Mouse (Mus musculus) spleen, adult 2 months (tissue): ENCODE measurements around the gene Foxl2. TPM values are rescaled to one million over a fixed set of nuclear protein-coding genes. Genes with fewer than 3 reads are reported as not detected.

Experiments used
- DNase-seq, 2 experiments: peaks; one replicate each; pipeline versions ENCODE4 v3.0.0 to v3.0.0-alpha.2; 2012 to 2021; ENCODE audit warnings: low spot score in 2 of 2, low read depth in 1 of 2
- H3K27ac ChIP-seq: fragments of 200-500 bp; 2 replicates; pipeline ENCODE4 v1.5.1; 2012; ENCODE audit warnings: low read length, inconsistent platforms; ENCODE audit not compliant: insufficient read depth
- H3K27me3 ChIP-seq: fragments of 200-500 bp; 2 replicates; pipeline ENCODE4 v1.6.1; 2012; ENCODE audit warnings: mild to moderate bottlenecking, moderate library complexity, low read length, inconsistent platforms; ENCODE audit not compliant: control insufficient read depth, insufficient read depth
- H3K36me3 ChIP-seq: fragments of 200-500 bp; 2 replicates; pipeline ENCODE4 v1.6.1; 2012; ENCODE audit warnings: mild to moderate bottlenecking, low read length, inconsistent platforms; ENCODE audit not compliant: control insufficient read depth, insufficient read depth
- H3K4me1 ChIP-seq: fragments of 200-500 bp; 2 replicates; pipeline ENCODE4 v1.6.1; 2011; ENCODE audit warnings: inconsistent platforms; ENCODE audit not compliant: control insufficient read depth, insufficient read depth, insufficient read length
- H3K4me3 ChIP-seq: fragments of 200-500 bp; 2 replicates; pipeline ENCODE4 v1.5.1; 2011; ENCODE audit warnings: mild to moderate bottlenecking, inconsistent platforms; ENCODE audit not compliant: insufficient read depth, insufficient read length; ENCODE audit errors: extremely low read depth
- CTCF ChIP-seq: fragments of 200-500 bp; IDR thresholded peaks from 2 replicates; pipeline ENCODE4 v1.5.1; 2011; ENCODE audit warnings: mild to moderate bottlenecking, inconsistent platforms; ENCODE audit not compliant: insufficient read depth, insufficient read length, insufficient replicate concordance; ENCODE audit errors: extremely low read depth
- POLR2A ChIP-seq: fragments of 200-500 bp; IDR thresholded peaks from 2 replicates; pipeline ENCODE4 v1.6.1; 2011; ENCODE audit warnings: low read depth, low read length, inconsistent platforms
- WGBS: fragments of 180-500 bp; shearing (Covaris S2); methylation state at CpG from one replicate; pipeline ENCODE4 v1.1.7; 2018; 5-methylcytosine and 5-hydroxymethylcytosine counted together
- polyA plus RNA-seq: library from polyadenylated mRNA; depleted of rRNA; stranded (reverse); fragments of >200 nt; gene quantifications from 2 replicates; pipeline ENCODE4 v1.2.3, GENCODE M21; 2012

Gene Foxl2
- polyA plus RNA-seq, 1 experiment = not detected

DNA sequence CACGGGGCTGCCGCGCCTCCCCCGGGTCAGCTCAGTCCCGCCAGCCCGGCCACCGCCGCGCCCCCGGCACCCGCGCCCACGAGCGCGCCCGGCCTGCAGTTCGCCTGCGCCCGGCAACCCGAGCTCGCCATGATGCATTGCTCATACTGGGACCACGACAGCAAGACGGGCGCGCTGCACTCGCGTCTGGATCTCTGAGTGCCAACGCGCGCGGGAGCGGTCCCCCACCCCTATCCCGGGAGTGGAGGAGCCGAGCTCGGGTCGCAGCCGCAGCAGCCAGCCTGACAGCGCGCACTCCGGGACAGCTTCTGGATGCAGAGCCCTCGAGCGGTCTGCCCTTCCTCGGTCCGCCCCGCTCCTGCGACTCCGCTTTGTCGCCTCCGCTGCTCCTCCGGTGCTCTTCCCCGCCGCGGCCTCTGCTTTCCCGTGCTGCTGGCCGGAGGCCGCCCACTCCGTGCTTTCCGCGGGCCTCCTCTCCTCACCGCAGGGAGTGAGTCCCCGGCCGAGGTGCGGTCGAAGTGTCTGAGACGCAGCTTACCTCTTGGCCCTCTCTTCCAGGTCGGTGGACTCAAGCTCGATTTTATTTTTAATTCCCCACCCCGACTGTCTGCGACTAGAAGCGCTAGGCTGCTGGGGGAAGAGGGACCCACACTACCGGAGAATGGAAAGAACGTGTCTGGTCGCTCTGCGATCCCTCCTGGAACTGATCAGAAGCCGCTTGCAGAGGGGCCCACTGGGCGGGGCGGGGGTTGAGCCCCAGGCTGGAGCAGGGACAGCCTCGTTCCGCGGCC, 1.7 kb downstream of the Foxl2 start:
- DNase-seq = no peak
- TF ChIP-seq POLR2A = no peak
- no peak for TF ChIP-seq CTCF
- Histone ChIP-seq H3K4me3 (no peak overlapping the region), H3K36me3 (no peaks in the 10 kb centered on the region), H3K4me1 (peaks cover 7% of the 10 kb centered on the region; the same call in 1 of the 2 replicates), H3K27me3 (peaks cover 47% of the 10 kb centered on the region), H3K27ac (no peak overlapping the region)
- WGBS = 2% methylated on average over 73 of the region's 80 CpGs

- Histone ChIP-seq H3K4me3 (no peak overlapping the region), H3K36me3 (no peaks in the 10 kb centered on the region), H3K27me3 (peaks cover 46% of the 10 kb centered on the region), H3K4me1 (peaks cover 7% of the 10 kb centered on the region; the same call in 1 of the 2 replicates), H3K27ac (no peak overlapping the region)
- DNase-seq = no peak
- TF ChIP-seq POLR2A = no peak
- TF ChIP-seq CTCF = no peak
- WGBS = 7% methylated on average over 23 of the region's 23 CpGs
These were observed 2.8 kb downstream of the Foxl2 start for GRCm38 (mm10) chr9:98957751-98958351.

DNA sequence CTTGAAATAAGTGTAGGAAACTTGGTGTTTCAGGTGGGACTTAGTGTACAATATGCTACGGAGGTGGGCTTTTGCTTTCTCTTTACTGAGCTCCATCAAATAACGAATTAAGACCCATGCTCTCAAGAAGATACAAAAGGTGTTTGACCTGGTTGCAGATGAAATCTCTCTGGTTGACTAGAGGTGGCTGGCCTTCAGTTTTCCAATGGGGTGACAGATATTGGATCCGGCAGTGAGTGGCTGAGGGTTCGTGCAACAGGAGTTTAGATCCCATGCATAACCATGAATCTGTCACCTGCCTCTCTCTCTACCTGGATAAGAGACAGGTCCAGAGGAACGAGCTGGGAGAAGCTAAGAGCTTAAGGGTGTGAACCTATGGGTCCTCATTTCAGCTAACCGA, 3.5 kb downstream of the Foxl2 start:
- TF ChIP-seq CTCF = no peak
- TF ChIP-seq POLR2A = no peak
- Histone ChIP-seq H3K27me3 (peaks cover 51% of the 10 kb centered on the region), H3K36me3 (no peaks in the 10 kb centered on the region), H3K4me3 (no peak overlapping the region), H3K27ac (no peak overlapping the region), H3K4me1 (peaks cover 7% of the 10 kb centered on the region; the same call in 1 of the 2 replicates)
- 14% methylated on average over 6 of the region's 6 CpGs for WGBS
- no peak for DNase-seq

DNA sequence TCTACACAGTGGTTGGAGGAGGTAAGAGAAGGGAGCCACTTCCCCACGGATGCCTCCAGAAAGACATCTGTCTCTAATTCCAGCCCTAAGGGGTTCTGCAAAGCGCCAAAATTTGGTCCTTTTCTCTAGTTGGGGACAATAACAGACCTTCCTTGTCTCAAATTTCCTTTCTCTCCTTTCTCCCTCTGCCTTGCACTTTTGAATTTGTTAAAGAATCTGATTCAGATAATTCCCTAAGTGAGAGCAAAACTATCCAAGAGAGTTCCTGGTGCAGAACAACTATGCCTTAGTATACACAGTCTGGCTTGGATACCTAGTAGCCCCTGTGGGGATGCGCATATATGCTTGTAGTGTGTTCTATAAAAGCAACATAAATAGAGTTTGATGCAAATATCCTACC, 4.8 kb downstream of the Foxl2 start:
- Histone ChIP-seq H3K4me3 (no peak overlapping the region), H3K36me3 (no peaks in the 10 kb centered on the region), H3K27ac (no peak overlapping the region), H3K27me3 (peaks cover 45% of the 10 kb centered on the region), H3K4me1 (peaks cover 7% of the 10 kb centered on the region; the same call in 1 of the 2 replicates)
- DNase-seq = no peak
- no peak for TF ChIP-seq POLR2A
- TF ChIP-seq CTCF = no peak
- WGBS = 41% methylated on average over 3 of the region's 3 CpGs

DNA sequence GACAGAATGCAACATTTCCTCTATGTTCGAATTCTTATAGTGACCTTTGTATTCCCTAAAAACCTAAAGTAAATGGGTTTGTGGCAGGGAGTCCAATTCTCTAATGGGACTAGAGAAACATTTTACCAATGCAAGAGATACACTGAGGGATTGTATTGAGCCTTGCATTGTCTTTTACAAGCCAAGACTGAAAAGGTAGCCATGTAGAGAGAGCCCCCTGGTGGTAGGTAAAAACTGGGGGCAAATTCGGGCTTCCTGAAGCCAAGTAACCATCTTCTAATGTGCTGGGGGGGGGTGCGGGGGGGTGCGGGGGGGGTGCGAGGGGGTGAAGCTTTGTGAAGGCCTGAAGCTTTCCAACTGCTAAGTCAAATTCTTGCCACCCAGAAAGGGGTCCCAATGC, 5.3 kb downstream of the Foxl2 start:
- H3K27me3 ChIP-seq = peaks cover 40% of the 10 kb centered on the region
- H3K36me3 ChIP-seq = no peaks in the 10 kb centered on the region
- peaks cover 6% of the 10 kb centered on the region; the same call in 1 of the 2 replicates for H3K4me1 ChIP-seq
- no peak overlapping the region for H3K4me3 ChIP-seq
- no peak for DNase-seq
- no peak for TF ChIP-seq CTCF
- TF ChIP-seq POLR2A = no peak
- 20% methylated on average over 5 of the region's 5 CpGs for WGBS
- no peak overlapping the region for H3K27ac ChIP-seq

GRCm38 (mm10) chr9:98961591-98962477, 6.7 kb downstream of the Foxl2 start:
- WGBS = 16% methylated on average over 22 of the region's 22 CpGs
- TF ChIP-seq CTCF (no peak), POLR2A (no peak)
- Histone ChIP-seq H3K36me3 (no peaks in the 10 kb centered on the region), H3K4me1 (no peaks in the 10 kb centered on the region; the same call in 1 of the 2 replicates), H3K27me3 (peaks cover 29% of the 10 kb centered on the region), H3K4me3 (no peak overlapping the region), H3K27ac (no peak overlapping the region)
- no peak for DNase-seq
